Mouse (Mus musculus) liver, postnatal 0 days (tissue): Measurements from ENCODE around the gene Rsc1a1. TPM values are rescaled to one million over a fixed set of nuclear protein-coding genes. Genes with fewer than 3 reads are reported as not detected.

Source experiments
- ATAC-seq: fragments of 200-750 bp; cut with Nextera tagmentation; 2 replicates; pipeline ENCODE4 v1.8.0; 2017; ENCODE audit warnings: mild to moderate bottlenecking, moderate library complexity
- DNase-seq: peaks from one replicate; pipeline ENCODE4 v3.0.0-alpha.2; 2016
- H3K27ac ChIP-seq: fragments of 300-500 bp; sonication (generic); 2 replicates; pipeline ENCODE4 v1.5.1; 2014; ENCODE audit warnings: antibody characterized with exemption, moderate library complexity, mild to moderate bottlenecking, low read depth
- H3K27me3 ChIP-seq: fragments of 300-500 bp; sonication (generic); 2 replicates; pipeline ENCODE4 v1.6.1; 2014; ENCODE audit warnings: low read length, control low read depth, mixed read lengths; ENCODE audit not compliant: insufficient read depth
- H3K36me3 ChIP-seq: fragments of 300-500 bp; sonication (generic); replicated peaks from 2 replicates; pipeline ENCODE4 v1.6.1; 2014; ENCODE audit warnings: mild to moderate bottlenecking, control low read depth, low read length, moderate library complexity, mixed read lengths; ENCODE audit not compliant: insufficient read depth
- H3K4me1 ChIP-seq: fragments of 300-500 bp; sonication (generic); 2 replicates; pipeline ENCODE4 v1.6.1; 2014; ENCODE audit warnings: antibody characterized with exemption, mild to moderate bottlenecking, control low read depth; ENCODE audit not compliant: insufficient read depth
- H3K4me2 ChIP-seq: fragments of 300-500 bp; sonication (generic); 2 replicates; pipeline ENCODE4 v1.6.1; 2014; ENCODE audit warnings: low read depth, mild to moderate bottlenecking, low read length, moderate library complexity, mixed read lengths
- H3K4me3 ChIP-seq: fragments of 300-500 bp; sonication (generic); 2 replicates; pipeline ENCODE4 v1.5.1; 2014; ENCODE audit warnings: low read depth, low read length
- H3K9ac ChIP-seq: fragments of 300-500 bp; sonication (generic); replicated peaks from 2 replicates; pipeline ENCODE4 v1.6.1; 2014; ENCODE audit warnings: mild to moderate bottlenecking, moderate library complexity
- H3K9me3 ChIP-seq: fragments of 300-500 bp; sonication (generic); 2 replicates; pipeline ENCODE4 v1.6.1; 2016; ENCODE audit warnings: mild to moderate bottlenecking, control low read depth, low read length, mixed read lengths
- CTCF ChIP-seq: sonication (generic); IDR thresholded peaks from 2 replicates; pipeline ENCODE4 v1.5.1; 2016; ENCODE audit warnings: antibody characterized with exemption, low read depth
- EP300 ChIP-seq: IDR thresholded peaks from 2 replicates; pipeline ENCODE4 v1.6.1; 2016; ENCODE audit warnings: antibody characterized with exemption, low read depth, mild to moderate bottlenecking
- WGBS: fragments of 180-500 bp; shearing (Covaris S2); extraction: QIAGEN DNeasy Blood & Tissue Kit; methylation state at CpG from one replicate; pipeline ENCODE4 v1.1.7; 2014; ENCODE audit not compliant: insufficient replicate concordance; 5-methylcytosine and 5-hydroxymethylcytosine counted together
- polyA plus RNA-seq: library from polyadenylated mRNA; unstranded; fragments of >200 nt; fragmentation: Nextera tagmentation; extraction: Ambion mirVana; gene quantifications from 2 replicates; pipeline ENCODE4 v1.2.1, GENCODE M21; 2015

The Rsc1a1 gene
- polyA plus RNA-seq, 1 experiment from 2014 or later = not detected

DNA sequence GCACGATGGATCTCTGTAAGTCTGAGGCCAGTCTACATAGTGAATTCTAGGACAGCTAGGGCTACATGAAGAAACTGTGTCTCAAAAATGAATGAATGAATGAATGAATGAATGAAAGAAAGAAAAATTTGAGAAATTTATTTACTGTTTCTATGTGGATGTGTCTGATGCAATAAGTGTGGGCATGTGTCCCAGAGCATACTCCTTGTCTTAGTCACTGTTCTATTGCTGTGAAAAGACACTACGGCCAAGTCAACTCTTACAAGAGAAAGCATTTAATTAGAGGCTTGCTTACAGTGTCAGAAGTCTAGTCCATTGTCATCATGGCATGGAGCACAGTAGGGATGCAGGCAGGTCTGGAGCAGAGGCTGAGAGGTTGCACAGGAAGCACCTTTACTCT is 23.6 kb upstream of the Rsc1a1 start:
- Histone ChIP-seq H3K27me3 (no peaks in the 10 kb centered on the region), H3K9ac (no peak overlapping the region), H3K4me1 (peaks cover 15% of the 10 kb centered on the region), H3K9me3 (no peaks in the 10 kb centered on the region), H3K27ac (no peak overlapping the region), H3K4me2 (no peak overlapping the region), H3K4me3 (no peak overlapping the region), H3K36me3 (peaks cover 88% of the 10 kb centered on the region)
- ATAC-seq (no peak), DNase-seq (no peak)
- 90% methylated on average over 2 of the region's 2 CpGs for WGBS
- TF ChIP-seq EP300 = no peak

DNA sequence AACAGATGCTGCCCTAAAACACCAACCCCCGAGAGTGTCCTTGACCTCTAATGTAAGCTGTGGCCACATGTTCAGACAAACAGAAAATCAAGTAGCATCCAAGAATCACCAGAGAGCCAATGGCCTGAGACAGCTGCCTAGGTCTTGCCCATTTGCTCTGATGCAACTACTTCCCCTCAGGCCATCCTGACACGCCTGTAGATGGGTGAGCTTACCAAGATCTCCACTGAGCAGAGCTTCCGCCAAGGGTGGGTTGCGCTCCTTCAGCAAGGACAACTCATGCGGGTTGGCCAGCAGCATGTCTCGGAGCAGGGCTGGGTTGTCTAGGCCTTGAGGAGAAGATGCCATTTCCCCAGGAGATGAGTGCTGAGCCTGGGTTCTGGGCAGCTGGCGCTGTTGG is 22.6 kb upstream of the Rsc1a1 start:
- H3K9me3 ChIP-seq = no peaks in the 10 kb centered on the region
- H3K4me1 ChIP-seq = peaks cover 11% of the 10 kb centered on the region
- TF ChIP-seq EP300 = no peak
- no peak for TF ChIP-seq CTCF
- H3K36me3 ChIP-seq = peaks cover 94% of the 10 kb centered on the region
- H3K27ac ChIP-seq = no peak overlapping the region
- ATAC-seq (peak; percentile 25; the same call in 1 of the 2 replicates), DNase-seq (no peak)
- no peak overlapping the region for H3K9ac ChIP-seq
- no peak overlapping the region for H3K4me3 ChIP-seq
- no peaks in the 10 kb centered on the region for H3K27me3 ChIP-seq
- H3K4me2 ChIP-seq = no peak overlapping the region
- 79% methylated on average over 7 of the region's 7 CpGs for WGBS

DNA sequence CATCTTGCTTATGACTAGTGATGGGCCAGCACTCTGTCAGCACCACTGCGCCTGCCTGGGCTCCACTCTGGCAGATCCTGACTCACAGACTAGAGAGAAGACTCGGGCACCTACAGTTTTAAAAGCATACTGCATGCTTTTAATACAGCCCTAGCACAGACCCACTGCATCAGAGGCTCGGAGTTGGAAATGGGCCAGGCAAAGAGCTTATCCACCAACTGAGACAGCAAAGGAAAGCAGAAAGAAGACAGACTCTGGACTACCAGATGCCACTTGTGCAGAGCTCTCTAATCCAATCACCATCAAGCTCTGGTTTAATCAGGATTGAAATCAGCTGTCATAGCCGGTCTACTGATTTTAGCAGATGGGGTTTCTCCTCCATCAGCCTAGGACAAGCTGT is 19.9 kb upstream of the Rsc1a1 start:
- Histone ChIP-seq H3K9ac (no peak overlapping the region), H3K4me1 (peaks cover 9% of the 10 kb centered on the region), H3K36me3 (peaks cover 96% of the 10 kb centered on the region), H3K4me3 (no peak overlapping the region), H3K4me2 (no peak overlapping the region), H3K9me3 (no peaks in the 10 kb centered on the region), H3K27ac (no peak overlapping the region), H3K27me3 (no peaks in the 10 kb centered on the region)
- 91% methylated on average over 4 of the region's 4 CpGs for WGBS
- TF ChIP-seq EP300 = no peak
- TF ChIP-seq CTCF = no peak
- no peak for ATAC-seq
- DNase-seq = no peak

- Histone ChIP-seq H3K27ac (no peak overlapping the region), H3K9ac (no peak overlapping the region), H3K36me3 (peaks cover 97% of the 10 kb centered on the region), H3K27me3 (no peaks in the 10 kb centered on the region), H3K4me1 (peaks cover 9% of the 10 kb centered on the region), H3K9me3 (no peaks in the 10 kb centered on the region), H3K4me3 (no peak overlapping the region), H3K4me2 (no peak overlapping the region)
- DNase-seq (no peak), ATAC-seq (no peak)
- 82% methylated on average over 2 of the region's 2 CpGs for WGBS
- TF ChIP-seq CTCF (no peak), EP300 (no peak)
Observed at GRCm38 (mm10) chr4:141704625-141705024, 19.2 kb upstream of the Rsc1a1 start.

DNA sequence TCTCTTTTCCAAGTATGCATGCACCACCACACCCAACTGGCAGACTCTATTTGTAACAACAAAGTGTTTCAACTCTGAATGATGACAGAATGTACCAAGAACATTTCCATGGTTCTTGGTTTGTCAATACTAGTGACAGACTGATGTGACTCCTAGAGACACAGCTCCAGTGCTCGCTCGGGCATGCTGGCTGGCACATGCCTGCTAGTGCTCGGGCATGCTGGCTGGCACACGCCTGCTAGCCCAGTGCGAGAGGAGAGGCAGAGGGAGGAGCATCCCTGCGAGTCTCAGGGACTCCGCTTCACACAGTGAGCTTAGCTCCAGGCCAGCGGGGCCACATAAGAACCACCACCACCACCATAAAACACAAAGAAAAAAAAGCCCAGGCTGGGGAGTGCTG is 9.3 kb upstream of the Rsc1a1 start:
- Histone ChIP-seq H3K36me3 (peaks cover 91% of the 10 kb centered on the region), H3K9ac (no peak overlapping the region), H3K27me3 (no peaks in the 10 kb centered on the region), H3K4me2 (no peak overlapping the region), H3K9me3 (no peaks in the 10 kb centered on the region), H3K4me3 (no peak overlapping the region), H3K27ac (no peak overlapping the region), H3K4me1 (no peaks in the 10 kb centered on the region)
- TF ChIP-seq CTCF = no peak
- no peak for TF ChIP-seq EP300
- WGBS = 95% methylated on average over 8 of the region's 8 CpGs
- DNase-seq = no peak
- no peak for ATAC-seq

DNA sequence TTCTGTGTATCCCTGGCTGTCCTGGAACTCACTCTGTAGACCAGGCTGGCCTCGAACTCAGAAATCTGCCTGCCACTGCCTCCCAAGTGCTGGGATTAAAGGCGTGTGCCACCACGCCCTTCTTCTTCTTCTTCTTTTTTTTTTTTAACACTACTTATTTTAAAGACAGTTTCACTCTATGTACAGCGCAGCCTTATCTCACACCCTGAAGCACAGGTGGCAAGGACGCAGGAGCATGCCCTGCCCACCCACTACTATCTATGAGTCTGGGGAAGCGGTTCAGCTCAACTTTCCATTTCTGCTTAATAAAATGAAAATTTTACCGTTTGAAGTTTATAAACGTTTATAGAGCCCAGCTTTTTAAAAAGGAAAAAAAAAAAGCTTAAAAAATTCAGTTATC is 3.1 kb upstream of the Rsc1a1 start:
- Histone ChIP-seq H3K4me1 (no peaks in the 10 kb centered on the region), H3K27ac (no peak overlapping the region), H3K27me3 (no peaks in the 10 kb centered on the region), H3K9ac (no peak overlapping the region), H3K36me3 (peaks cover 86% of the 10 kb centered on the region), H3K4me3 (no peak overlapping the region), H3K4me2 (no peak overlapping the region), H3K9me3 (no peaks in the 10 kb centered on the region)
- no peak for DNase-seq
- TF ChIP-seq EP300 (no peak), CTCF (no peak)
- 72% methylated on average over 8 of the region's 8 CpGs for WGBS
- no peak for ATAC-seq

GRCm38 (mm10) chr4:141686525-141686924 is 1.1 kb upstream of the Rsc1a1 start:
- 77% methylated on average over 8 of the region's 8 CpGs for WGBS
- peaks cover 79% of the 10 kb centered on the region for H3K36me3 ChIP-seq
- no peak for ATAC-seq

More at GRCm38 (mm10) chr4:141686525-141686924, 1.1 kb upstream of the Rsc1a1 start:
- no peak overlapping the region for H3K27ac ChIP-seq
- no peaks in the 10 kb centered on the region for H3K9me3 ChIP-seq
- no peak for TF ChIP-seq EP300
- TF ChIP-seq CTCF = no peak
- H3K4me3 ChIP-seq = no peak overlapping the region
- H3K9ac ChIP-seq = no peak overlapping the region
- H3K27me3 ChIP-seq = no peaks in the 10 kb centered on the region
- H3K4me1 ChIP-seq = no peaks in the 10 kb centered on the region
- DNase-seq = no peak
- no peak overlapping the region for H3K4me2 ChIP-seq
